Mouse (Mus musculus) forebrain, embryonic 15.5 days (tissue): ENCODE measurements around the gene Cemip. TPM values are rescaled to one million over a fixed set of nuclear protein-coding genes. Genes with fewer than 3 reads are reported as not detected.

Experiments
- ATAC-seq: fragments of 200-750 bp; cut with Nextera tagmentation; replicated peaks from 2 replicates; pipeline ENCODE4 v1.8.0; 2017; ENCODE audit warnings: mild to moderate bottlenecking, moderate TSS enrichment, moderate library complexity
- H3K27ac ChIP-seq: fragments of 300-500 bp; sonication (generic); replicated peaks from 2 replicates; pipeline ENCODE4 v1.5.1; 2015; ENCODE audit warnings: mild to moderate bottlenecking, inconsistent platforms
- H3K27me3 ChIP-seq: fragments of 300-500 bp; sonication (generic); 2 replicates; pipeline ENCODE4 v1.6.1; 2015; ENCODE audit warnings: inconsistent platforms
- H3K36me3 ChIP-seq: fragments of 300-500 bp; sonication (generic); 2 replicates; pipeline ENCODE4 v1.6.1; 2015; ENCODE audit warnings: mild to moderate bottlenecking, inconsistent platforms
- H3K4me1 ChIP-seq: fragments of 300-500 bp; sonication (generic); 2 replicates; pipeline ENCODE4 v1.6.1; 2015; ENCODE audit warnings: inconsistent platforms
- H3K4me2 ChIP-seq: fragments of 300-500 bp; sonication (generic); replicated peaks from 2 replicates; pipeline ENCODE4 v1.6.1; 2015; ENCODE audit warnings: mild to moderate bottlenecking, inconsistent platforms
- H3K4me3 ChIP-seq: fragments of 300-500 bp; sonication (generic); 2 replicates; pipeline ENCODE4 v1.5.1; 2015; ENCODE audit warnings: mild to moderate bottlenecking, inconsistent platforms
- H3K9ac ChIP-seq: fragments of 300-500 bp; sonication (generic); replicated peaks from 2 replicates; pipeline ENCODE4 v1.6.1; 2015; ENCODE audit warnings: mild to moderate bottlenecking, inconsistent platforms
- H3K9me3 ChIP-seq: fragments of 300-500 bp; sonication (generic); 2 replicates; pipeline ENCODE4 v1.6.1; 2016; ENCODE audit warnings: inconsistent platforms
- WGBS: fragments of 180-500 bp; shearing (Covaris S2); methylation state at CpG from one replicate; pipeline ENCODE4 v1.1.7; 2015; ENCODE audit warnings: mixed read lengths; 5-methylcytosine and 5-hydroxymethylcytosine counted together
- polyA plus RNA-seq: library from polyadenylated mRNA; unstranded; fragments of >200 nt; fragmentation: Nextera tagmentation; extraction: Ambion mirVana; gene quantifications from 2 replicates; pipeline ENCODE4 v1.2.1, GENCODE M21; 2015

Cemip gene
- polyA plus RNA-seq, 1 experiment from 2014 or later = 0.70 TPM

GRCm38 (mm10) chr7:83978410-83978809, 107.9 kb downstream of the Cemip start:
- Histone ChIP-seq H3K27ac (no peak overlapping the region), H3K27me3 (no peaks in the 10 kb centered on the region), H3K9ac (no peak overlapping the region), H3K9me3 (no peaks in the 10 kb centered on the region), H3K36me3 (no peaks in the 10 kb centered on the region), H3K4me3 (no peak overlapping the region), H3K4me2 (no peak overlapping the region), H3K4me1 (no peaks in the 10 kb centered on the region)
- ATAC-seq = no peak
- WGBS = 94% methylated on average over 1 of the region's 1 CpGs

- H3K27ac ChIP-seq = no peak overlapping the region
- H3K9me3 ChIP-seq = no peaks in the 10 kb centered on the region
- H3K4me3 ChIP-seq = no peak overlapping the region
- H3K4me1 ChIP-seq = no peaks in the 10 kb centered on the region
- H3K36me3 ChIP-seq = no peaks in the 10 kb centered on the region
- H3K4me2 ChIP-seq = no peak overlapping the region
- H3K9ac ChIP-seq = no peak overlapping the region
- no peaks in the 10 kb centered on the region for H3K27me3 ChIP-seq
- ATAC-seq = no peak
- 87% methylated on average over 6 of the region's 6 CpGs for WGBS
These were observed 109.8 kb downstream of the Cemip start for GRCm38 (mm10) chr7:83976413-83976958.

GRCm38 (mm10) chr7:83975283-83975682, 111.0 kb downstream of the Cemip start:
- Histone ChIP-seq H3K27me3 (no peaks in the 10 kb centered on the region), H3K9ac (no peak overlapping the region), H3K4me2 (no peak overlapping the region), H3K36me3 (no peaks in the 10 kb centered on the region), H3K9me3 (no peaks in the 10 kb centered on the region), H3K4me1 (no peaks in the 10 kb centered on the region), H3K4me3 (no peak overlapping the region), H3K27ac (no peak overlapping the region)
- ATAC-seq = no peak
- WGBS = 90% methylated on average over 6 of the region's 6 CpGs

DNA sequence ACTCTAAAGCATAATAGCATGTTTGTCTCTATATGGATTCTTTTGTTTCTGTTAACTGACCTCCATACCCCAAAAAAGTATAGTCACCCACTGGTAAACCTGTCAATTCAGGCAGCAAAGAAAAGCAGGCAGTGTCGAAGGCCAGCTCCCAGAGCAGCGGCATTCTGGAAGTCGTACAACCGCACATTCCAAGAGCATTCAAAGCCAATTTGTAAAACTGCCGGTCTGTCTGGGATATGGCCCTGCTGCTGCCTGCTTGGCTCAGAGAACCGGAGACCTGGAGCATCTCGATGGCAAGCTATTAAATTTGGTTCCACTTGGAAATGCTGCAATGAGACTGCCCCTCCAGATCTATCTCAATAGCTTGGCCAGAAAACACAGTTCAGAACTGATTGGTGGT, 113.8 kb downstream of the Cemip start:
- Histone ChIP-seq H3K27ac (no peak overlapping the region), H3K9me3 (no peaks in the 10 kb centered on the region), H3K4me3 (no peak overlapping the region), H3K36me3 (no peaks in the 10 kb centered on the region), H3K4me1 (no peaks in the 10 kb centered on the region), H3K4me2 (no peak overlapping the region), H3K9ac (no peak overlapping the region), H3K27me3 (no peaks in the 10 kb centered on the region)
- no peak for ATAC-seq
- 74% methylated on average over 7 of the region's 7 CpGs for WGBS

- ATAC-seq = no peak
- no peak overlapping the region for H3K4me3 ChIP-seq
- no peaks in the 10 kb centered on the region for H3K36me3 ChIP-seq
- H3K9ac ChIP-seq = no peak overlapping the region
- H3K4me2 ChIP-seq = no peak overlapping the region
- H3K9me3 ChIP-seq = no peaks in the 10 kb centered on the region
- WGBS = 86% methylated on average over 5 of the region's 5 CpGs
- no peaks in the 10 kb centered on the region for H3K27me3 ChIP-seq
- no peak overlapping the region for H3K27ac ChIP-seq
- H3K4me1 ChIP-seq = no peaks in the 10 kb centered on the region
These were observed 120.1 kb downstream of the Cemip start for GRCm38 (mm10) chr7:83966047-83966818.

GRCm38 (mm10) chr7:83965181-83965580, 121.1 kb downstream of the Cemip start:
- ATAC-seq = no peak

GRCm38 (mm10) chr7:83952511-83952910, 133.8 kb downstream of the Cemip start:
- WGBS = 89% methylated on average over 9 of the region's 9 CpGs
- ATAC-seq = no peak
- no peak overlapping the region for H3K27ac ChIP-seq
- H3K9me3 ChIP-seq = no peaks in the 10 kb centered on the region
- no peaks in the 10 kb centered on the region for H3K27me3 ChIP-seq
- no peak overlapping the region for H3K4me3 ChIP-seq
- H3K4me2 ChIP-seq = no peak overlapping the region
- H3K36me3 ChIP-seq = no peaks in the 10 kb centered on the region
- H3K4me1 ChIP-seq = no peaks in the 10 kb centered on the region
- no peak overlapping the region for H3K9ac ChIP-seq

More at GRCm38 (mm10) chr7:83965181-83965580, 121.1 kb downstream of the Cemip start:
- no peaks in the 10 kb centered on the region for H3K36me3 ChIP-seq
- no peaks in the 10 kb centered on the region for H3K9me3 ChIP-seq
- H3K9ac ChIP-seq = no peak overlapping the region
- H3K4me2 ChIP-seq = no peak overlapping the region
- no peaks in the 10 kb centered on the region for H3K27me3 ChIP-seq
- no peak overlapping the region for H3K4me3 ChIP-seq
- no peak overlapping the region for H3K27ac ChIP-seq
- H3K4me1 ChIP-seq = no peaks in the 10 kb centered on the region

GRCm38 (mm10) chr7:83951327-83951726, 135.0 kb downstream of the Cemip start:
- H3K4me1 ChIP-seq = no peaks in the 10 kb centered on the region
- no peak overlapping the region for H3K27ac ChIP-seq
- ATAC-seq = no peak
- H3K9ac ChIP-seq = no peak overlapping the region
- no peak overlapping the region for H3K4me2 ChIP-seq
- no peaks in the 10 kb centered on the region for H3K9me3 ChIP-seq
- WGBS = 93% methylated on average over 14 of the region's 14 CpGs
- no peaks in the 10 kb centered on the region for H3K36me3 ChIP-seq
- no peak overlapping the region for H3K4me3 ChIP-seq
- H3K27me3 ChIP-seq = no peaks in the 10 kb centered on the region

DNA sequence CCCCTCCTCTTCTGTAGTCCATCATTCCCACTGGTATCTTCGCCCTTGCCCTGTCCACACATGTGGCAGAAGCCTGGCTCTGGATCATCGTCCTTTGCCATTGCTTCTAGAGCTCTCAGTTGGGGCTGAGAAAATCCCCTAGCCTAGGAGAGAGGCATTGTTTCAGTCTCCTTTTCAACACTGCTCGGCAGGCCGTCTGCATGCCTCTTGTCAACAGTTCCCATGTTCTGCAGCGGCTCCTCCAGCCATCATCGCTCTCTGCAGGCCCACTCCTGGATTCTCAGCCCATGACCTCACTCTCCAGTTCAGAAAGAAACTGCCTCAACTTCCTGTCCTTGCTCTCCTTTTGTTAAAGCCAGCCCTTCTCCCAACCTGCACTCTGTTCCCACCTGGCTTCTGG, 136.6 kb downstream of the Cemip start:
- 51% methylated on average over 6 of the region's 6 CpGs for WGBS
- no peak overlapping the region for H3K27ac ChIP-seq
- no peak overlapping the region for H3K9ac ChIP-seq
- H3K4me1 ChIP-seq = no peaks in the 10 kb centered on the region
- no peaks in the 10 kb centered on the region for H3K36me3 ChIP-seq
- no peak overlapping the region for H3K4me3 ChIP-seq
- no peaks in the 10 kb centered on the region for H3K9me3 ChIP-seq
- no peaks in the 10 kb centered on the region for H3K27me3 ChIP-seq
- H3K4me2 ChIP-seq = no peak overlapping the region
- no peak for ATAC-seq

GRCm38 (mm10) chr7:83948743-83949142, 137.6 kb downstream of the Cemip start:
- no peak overlapping the region for H3K4me3 ChIP-seq
- H3K27me3 ChIP-seq = no peaks in the 10 kb centered on the region
- ATAC-seq = no peak
- 86% methylated on average over 7 of the region's 7 CpGs for WGBS
- no peaks in the 10 kb centered on the region for H3K4me1 ChIP-seq
- no peaks in the 10 kb centered on the region for H3K9me3 ChIP-seq
- no peak overlapping the region for H3K4me2 ChIP-seq
- no peaks in the 10 kb centered on the region for H3K36me3 ChIP-seq
- H3K27ac ChIP-seq = no peak overlapping the region
- H3K9ac ChIP-seq = no peak overlapping the region

DNA sequence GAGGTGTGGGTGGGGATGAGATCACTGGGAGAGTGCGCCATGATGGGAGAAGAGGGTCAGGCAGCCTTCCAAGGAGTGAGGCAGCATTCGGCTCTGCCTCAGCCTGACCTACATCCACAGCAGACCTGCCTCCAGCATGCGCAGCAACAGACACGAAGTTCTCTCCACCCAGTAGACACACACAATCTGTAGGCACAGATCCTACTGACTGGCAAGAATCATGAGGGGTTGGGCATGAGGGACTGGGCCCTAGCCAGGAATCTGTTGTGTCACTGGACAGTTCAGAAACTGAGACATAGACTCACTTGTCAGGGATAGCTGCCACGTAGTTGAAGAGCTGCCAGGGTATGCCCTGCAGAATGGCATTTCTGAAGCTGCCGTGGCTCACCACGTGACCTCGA, 144.6 kb downstream of the Cemip start:
- no peak for ATAC-seq
- Histone ChIP-seq H3K4me1 (no peaks in the 10 kb centered on the region), H3K4me2 (no peak overlapping the region), H3K36me3 (no peaks in the 10 kb centered on the region), H3K4me3 (no peak overlapping the region), H3K9me3 (no peaks in the 10 kb centered on the region), H3K27me3 (no peaks in the 10 kb centered on the region), H3K9ac (no peak overlapping the region), H3K27ac (no peak overlapping the region)
- WGBS = 89% methylated on average over 8 of the region's 8 CpGs

GRCm38 (mm10) chr7:83940136-83940535, 146.2 kb downstream of the Cemip start:
- H3K27me3 ChIP-seq = no peaks in the 10 kb centered on the region
- WGBS = 84% methylated on average over 2 of the region's 2 CpGs
- no peak for ATAC-seq
- H3K36me3 ChIP-seq = no peaks in the 10 kb centered on the region
- no peaks in the 10 kb centered on the region for H3K4me1 ChIP-seq
- H3K4me3 ChIP-seq = no peak overlapping the region
- H3K9me3 ChIP-seq = no peaks in the 10 kb centered on the region
- H3K9ac ChIP-seq = no peak overlapping the region
- no peak overlapping the region for H3K27ac ChIP-seq
- H3K4me2 ChIP-seq = no peak overlapping the region
